Mouse (Mus musculus) small intestine, adult 2 months (tissue): ENCODE data around the gene Dchs2. TPM values are rescaled to one million over a fixed set of nuclear protein-coding genes. Genes with fewer than 3 reads are reported as not detected.

Experiments
- H3K27ac ChIP-seq: fragments of 200-500 bp; 2 replicates; pipeline ENCODE4 v1.5.1; 2012; ENCODE audit warnings: low read depth, low read length, control low read depth, inconsistent platforms; ENCODE audit not compliant: insufficient read depth
- H3K27me3 ChIP-seq: fragments of 200-500 bp; 2 replicates; pipeline ENCODE4 v1.6.1; 2012; ENCODE audit warnings: mild to moderate bottlenecking, moderate library complexity, low read length, inconsistent platforms; ENCODE audit not compliant: control insufficient read depth, insufficient read depth
- H3K36me3 ChIP-seq: fragments of 200-500 bp; 2 replicates; pipeline ENCODE4 v1.6.1; 2012; ENCODE audit warnings: mild to moderate bottlenecking, low read length, control low read depth, inconsistent platforms; ENCODE audit not compliant: control insufficient read depth, insufficient read depth
- H3K4me1 ChIP-seq: fragments of 200-500 bp; 2 replicates; pipeline ENCODE4 v1.6.1; 2012; ENCODE audit warnings: low read length, inconsistent platforms, mixed read lengths; ENCODE audit not compliant: control insufficient read depth, insufficient read depth, insufficient read length
- H3K4me3 ChIP-seq: fragments of 200-500 bp; 2 replicates; pipeline ENCODE4 v1.5.1; 2012; ENCODE audit warnings: low read depth, mild to moderate bottlenecking, control low read depth, inconsistent platforms, low read length, moderate library complexity
- CTCF ChIP-seq: fragments of 200-500 bp; IDR thresholded peaks from 2 replicates; pipeline ENCODE4 v1.5.1; 2012; ENCODE audit warnings: low read depth, mild to moderate bottlenecking, control low read depth, inconsistent platforms, low read length, moderate library complexity, mixed read lengths; ENCODE audit not compliant: insufficient replicate concordance, insufficient read length; ENCODE audit errors: extremely low read depth
- POLR2A ChIP-seq: fragments of 200-500 bp; IDR thresholded peaks from 2 replicates; pipeline ENCODE4 v1.6.1; 2012; ENCODE audit warnings: low read depth, mild to moderate bottlenecking, control low read depth, inconsistent platforms, low read length, moderate library complexity
- WGBS: fragments of 180-500 bp; shearing (Covaris S2); methylation state at CpG from one replicate; pipeline ENCODE4 v1.1.7; 2018; 5-methylcytosine and 5-hydroxymethylcytosine counted together
- polyA plus RNA-seq: library from polyadenylated mRNA; depleted of rRNA; stranded (reverse); fragments of >200 nt; gene quantifications from 2 replicates; pipeline ENCODE4 v1.2.3, GENCODE M21; 2012; rRNA removed

Gene Dchs2
- polyA plus RNA-seq, 1 experiment, result 0.06 TPM

GRCm38 (mm10) chr3:83345928-83346327 is 218.2 kb downstream of the Dchs2 start:
- Histone ChIP-seq H3K27ac (no peak overlapping the region), H3K4me1 (no peaks in the 10 kb centered on the region), H3K4me3 (no peak overlapping the region), H3K27me3 (no peaks in the 10 kb centered on the region), H3K36me3 (no peaks in the 10 kb centered on the region)
- WGBS, result 82% methylated on average over 3 of the region's 3 CpGs
- TF ChIP-seq POLR2A (no peak), CTCF (no peak)

GRCm38 (mm10) chr3:83368500-83369068 is 240.8 kb downstream of the Dchs2 start:
- no peak for TF ChIP-seq CTCF
- WGBS, result 85% methylated on average over 9 of the region's 9 CpGs
- no peak overlapping the region for H3K27ac ChIP-seq
- no peaks in the 10 kb centered on the region for H3K4me1 ChIP-seq
- H3K36me3 ChIP-seq, result no peaks in the 10 kb centered on the region
- H3K27me3 ChIP-seq, result no peaks in the 10 kb centered on the region
- H3K4me3 ChIP-seq, result no peak overlapping the region

DNA sequence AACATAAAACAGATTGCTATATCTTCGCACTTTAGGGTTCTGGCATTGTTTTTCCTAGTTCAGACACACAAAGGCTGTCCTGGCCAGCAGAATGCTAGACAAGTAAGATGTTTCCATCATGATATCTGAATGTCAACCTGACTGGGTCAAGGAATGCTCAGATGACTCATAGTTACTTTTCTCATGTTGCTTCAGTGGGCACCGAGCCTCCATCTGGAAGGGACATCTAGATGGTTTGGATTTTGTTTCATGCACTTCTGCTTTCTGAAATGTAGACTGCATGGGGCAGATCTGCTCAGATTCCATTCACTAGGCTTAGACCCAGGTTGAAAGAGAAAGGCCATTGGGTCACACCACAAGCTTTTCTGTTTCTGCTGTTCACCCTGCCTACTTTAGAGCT is 242.1 kb downstream of the Dchs2 start:
- Histone ChIP-seq H3K36me3 (no peaks in the 10 kb centered on the region), H3K4me3 (no peak overlapping the region), H3K4me1 (no peaks in the 10 kb centered on the region), H3K27me3 (no peaks in the 10 kb centered on the region), H3K27ac (no peak overlapping the region)
- TF ChIP-seq CTCF, result no peak
- TF ChIP-seq POLR2A, result no peak
- WGBS, result 85% methylated on average over 2 of the region's 2 CpGs

DNA sequence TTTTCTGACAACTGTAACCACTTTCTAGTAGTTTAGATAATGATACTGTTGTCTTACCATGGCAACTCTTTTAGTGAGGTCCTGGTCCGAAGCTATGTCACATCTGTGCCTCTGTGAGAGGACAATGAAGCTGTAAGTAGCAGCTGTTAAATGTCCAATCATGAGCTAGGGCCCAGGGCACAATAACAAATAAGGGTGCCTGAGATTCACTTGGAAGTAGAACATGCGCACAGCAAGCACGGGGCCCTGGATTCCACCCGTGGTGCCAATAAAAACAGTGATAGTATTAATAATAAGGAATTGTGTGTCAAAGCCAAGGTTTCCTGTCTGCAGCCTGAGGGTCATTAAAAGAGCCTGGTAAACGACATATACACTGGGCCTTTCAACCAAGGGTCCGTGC is 246.6 kb downstream of the Dchs2 start:
- Histone ChIP-seq H3K4me1 (no peaks in the 10 kb centered on the region), H3K27ac (no peak overlapping the region), H3K27me3 (no peaks in the 10 kb centered on the region), H3K4me3 (no peak overlapping the region), H3K36me3 (no peaks in the 10 kb centered on the region)
- WGBS, result 66% methylated on average over 6 of the region's 6 CpGs
- TF ChIP-seq POLR2A, result no peak
- TF ChIP-seq CTCF, result no peak

DNA sequence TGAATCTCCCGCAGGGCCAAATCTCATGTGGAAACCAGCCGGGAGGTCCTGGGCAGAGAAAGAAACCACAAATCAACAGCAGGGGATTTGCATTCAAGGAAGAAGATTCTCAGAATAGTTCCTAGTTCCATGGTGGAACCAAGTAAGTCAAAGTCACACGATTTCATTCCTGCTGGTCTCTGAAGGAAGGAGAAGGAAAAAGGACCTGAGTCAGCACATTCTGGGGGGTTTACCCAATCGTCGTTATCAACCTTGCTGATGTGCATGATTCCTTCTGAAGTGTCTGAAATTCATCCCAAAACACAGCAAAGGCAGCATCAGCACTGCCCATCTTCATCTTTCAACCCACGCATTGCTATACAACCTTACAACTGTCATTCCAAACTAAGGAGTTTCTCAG is 249.1 kb downstream of the Dchs2 start:
- H3K36me3 ChIP-seq, result no peaks in the 10 kb centered on the region
- H3K4me1 ChIP-seq, result no peaks in the 10 kb centered on the region
- 89% methylated on average over 6 of the region's 6 CpGs for WGBS
- no peak for TF ChIP-seq CTCF
- TF ChIP-seq POLR2A, result no peak
- H3K27me3 ChIP-seq, result no peaks in the 10 kb centered on the region
- no peak overlapping the region for H3K27ac ChIP-seq
- no peak overlapping the region for H3K4me3 ChIP-seq

Other genes starting within 250 kb of the Dchs2 start
- gene Lrat, start 224.0 kb upstream of the Dchs2 start, polyA plus RNA-seq, result 2.9 and 4.4 TPM in 2 replicates
- not detected in 2 replicates for gene Fgg, start 120.2 kb upstream of the Dchs2 start, polyA plus RNA-seq
- not detected in 2 replicates for gene Fga, start 101.9 kb upstream of the Dchs2 start, polyA plus RNA-seq
- not detected in 2 replicates for gene Fgb, start 78.1 kb upstream of the Dchs2 start, polyA plus RNA-seq
- 9.0 and 18.6 TPM in 2 replicates for gene Plrg1, start 72.4 kb upstream of the Dchs2 start, polyA plus RNA-seq